Mouse (Mus musculus) CD4-positive, CD25-positive, alpha-beta regulatory T cell (primary cell): Measurements from ENCODE around the gene Gm17078. TPM values are rescaled to one million over a fixed set of nuclear protein-coding genes. Genes with fewer than 3 reads are reported as not detected.

Experiments used
- polyA plus RNA-seq: library from polyadenylated mRNA; unstranded; fragments of 100-300 nt; shearing (Covaris generic); gene quantifications from one replicate; pipeline ENCODE4 v1.2.1, GENCODE M21; 2017

The Gm17078 gene
- not detected for polyA plus RNA-seq

GRCm38 (mm10) chr14:51611210-51611609, at the start of gene Gm17078:
Gene Gm17078, minus strand, starts transcription at chr14:51611310.

GRCm38 (mm10) chr14:51635566-51635965, 24.5 kb upstream of the Gm17078 start, which contains the start of gene Gm4181:
Gene Gm4181, minus strand, starts transcription at chr14:51635666.

DNA sequence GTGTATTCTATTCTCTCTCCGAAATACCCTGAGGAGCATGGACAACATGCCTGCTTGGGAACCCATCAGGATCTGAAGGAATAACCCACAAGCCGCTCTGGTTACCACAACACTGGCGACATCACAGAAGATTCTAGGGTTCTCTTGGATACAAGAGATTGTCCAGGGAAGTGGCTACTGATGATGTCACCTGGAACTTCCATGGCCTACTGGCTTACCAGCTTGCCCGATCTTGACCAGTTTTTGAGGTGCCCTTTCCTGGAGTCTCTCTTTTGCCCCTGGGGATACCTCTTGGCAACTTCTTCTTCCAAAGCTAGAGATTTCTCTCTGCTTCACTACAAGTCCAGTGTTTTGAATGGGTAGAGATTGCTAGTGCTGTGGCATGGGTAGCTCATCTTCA, 19.1 kb downstream of the Gm17078 start, which contains the start of gene Gm17174:
TSS of gene Gm17174 (minus strand) at position 101 of the 400 bp plus-strand sequence.

DNA sequence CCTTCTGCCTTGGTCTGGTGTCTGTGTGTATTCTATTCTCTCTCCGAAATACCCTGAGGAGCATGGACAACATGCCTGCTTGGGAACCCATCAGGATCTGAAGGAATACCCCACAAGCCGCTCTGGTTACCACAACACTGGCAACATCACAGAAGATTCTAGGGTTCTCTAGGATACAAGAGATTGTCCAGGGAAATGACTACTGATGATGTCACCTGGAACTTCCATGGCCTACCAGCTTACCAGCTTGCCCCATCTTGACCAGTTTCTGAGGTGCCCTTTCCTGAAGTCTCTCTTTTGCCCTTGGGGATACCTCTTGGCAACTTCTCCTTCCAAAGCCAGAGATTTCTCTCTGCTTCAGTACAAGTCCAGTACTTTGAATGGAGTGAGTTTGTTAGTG, 37.1 kb downstream of the Gm17078 start, which contains the start of gene Gm17175:
TSS of gene Gm17175 (minus strand) at position 101 of the 400 bp plus-strand sequence.

Other genes starting within 250 kb of the Gm17078 start
- not detected for gene Gm7247, start 249.6 kb downstream of the Gm17078 start, polyA plus RNA-seq
- gene Vmn2r88, start 200.5 kb downstream of the Gm17078 start, polyA plus RNA-seq: 0.04 TPM
- gene Vmn2r89, start 159.5 kb downstream of the Gm17078 start, polyA plus RNA-seq: not detected
- not detected for gene Gm5622, start 58.5 kb downstream of the Gm17078 start, polyA plus RNA-seq
- not detected for gene Gm17175, start 37.2 kb downstream of the Gm17078 start, polyA plus RNA-seq
- not detected for gene Gm17174, start 19.2 kb downstream of the Gm17078 start, polyA plus RNA-seq
- not detected for gene Gm4181, start 24.4 kb upstream of the Gm17078 start, polyA plus RNA-seq
- gene Gm17079, start 84.2 kb upstream of the Gm17078 start, polyA plus RNA-seq: not detected
- gene Gm5800, start 105.9 kb upstream of the Gm17078 start, polyA plus RNA-seq: not detected
- gene Ang4, start 162.3 kb upstream of the Gm17078 start, polyA plus RNA-seq: not detected
- gene AY358078, start 188.7 kb upstream of the Gm17078 start, polyA plus RNA-seq: not detected
- not detected for gene Ear6, start 242.4 kb upstream of the Gm17078 start, polyA plus RNA-seq